Mouse (Mus musculus) neural tube, embryonic 11.5 days (tissue): ENCODE measurements around the gene Atp1b1. TPM values are rescaled to one million over a fixed set of nuclear protein-coding genes. Genes with fewer than 3 reads are reported as not detected.

Experiments used
- ATAC-seq: fragments of 200-750 bp; cut with Nextera tagmentation; 2 replicates; pipeline ENCODE4 v1.8.0; 2017; ENCODE audit warnings: moderate number of reproducible peaks, mild to moderate bottlenecking, moderate TSS enrichment, moderate library complexity; ENCODE audit not compliant: insufficient read depth, low FRiP score, low TSS enrichment
- DNase-seq: peaks from one replicate; pipeline ENCODE4 v3.0.0-alpha.2; 2015; ENCODE audit warnings: low spot score
- H3K27ac ChIP-seq: fragments of 300-500 bp; sonication (generic); 2 replicates; pipeline ENCODE4 v1.5.1; 2014; ENCODE audit warnings: low read depth, mild to moderate bottlenecking, low read length
- H3K27me3 ChIP-seq: fragments of 300-500 bp; sonication (generic); 2 replicates; pipeline ENCODE4 v1.6.1; 2014; ENCODE audit warnings: mild to moderate bottlenecking, low read length, mixed read lengths; ENCODE audit not compliant: control insufficient read depth, insufficient read depth
- H3K36me3 ChIP-seq: fragments of 300-500 bp; sonication (generic); 2 replicates; pipeline ENCODE4 v1.6.1; 2014; ENCODE audit warnings: mild to moderate bottlenecking, low read length, moderate library complexity, mixed read lengths; ENCODE audit not compliant: control insufficient read depth, insufficient read depth
- H3K4me1 ChIP-seq: fragments of 300-500 bp; sonication (generic); 2 replicates; pipeline ENCODE4 v1.6.1; 2014; ENCODE audit warnings: low read length, mixed read lengths; ENCODE audit not compliant: control insufficient read depth, insufficient read depth
- H3K4me2 ChIP-seq: fragments of 300-500 bp; sonication (generic); 2 replicates; pipeline ENCODE4 v1.6.1; 2014; ENCODE audit warnings: low read depth, mild to moderate bottlenecking, moderate library complexity
- H3K4me3 ChIP-seq: fragments of 300-500 bp; sonication (generic); 2 replicates; pipeline ENCODE4 v1.5.1; 2014; ENCODE audit warnings: low read depth, low read length
- H3K9ac ChIP-seq: fragments of 300-500 bp; sonication (generic); 2 replicates; pipeline ENCODE4 v1.6.1; 2014; ENCODE audit warnings: mild to moderate bottlenecking, low read length
- H3K9me3 ChIP-seq: fragments of 300-500 bp; sonication (generic); 2 replicates; pipeline ENCODE4 v1.6.1; 2016; ENCODE audit warnings: low read length; ENCODE audit not compliant: control insufficient read depth
- WGBS: fragments of 180-500 bp; shearing (Covaris S2); extraction: QIAGEN DNeasy Blood & Tissue Kit; methylation state at CpG from one replicate; pipeline ENCODE4 v1.1.7; 2014; 5-methylcytosine and 5-hydroxymethylcytosine counted together
- polyA plus RNA-seq: library from polyadenylated mRNA; unstranded; fragments of >200 nt; fragmentation: Nextera tagmentation; extraction: Ambion mirVana; gene quantifications from 2 replicates; pipeline ENCODE4 v1.2.1, GENCODE M21; 2014

Gene Atp1b1
- polyA plus RNA-seq, 1 experiment from 2014 or later: 24.2 TPM

DNA sequence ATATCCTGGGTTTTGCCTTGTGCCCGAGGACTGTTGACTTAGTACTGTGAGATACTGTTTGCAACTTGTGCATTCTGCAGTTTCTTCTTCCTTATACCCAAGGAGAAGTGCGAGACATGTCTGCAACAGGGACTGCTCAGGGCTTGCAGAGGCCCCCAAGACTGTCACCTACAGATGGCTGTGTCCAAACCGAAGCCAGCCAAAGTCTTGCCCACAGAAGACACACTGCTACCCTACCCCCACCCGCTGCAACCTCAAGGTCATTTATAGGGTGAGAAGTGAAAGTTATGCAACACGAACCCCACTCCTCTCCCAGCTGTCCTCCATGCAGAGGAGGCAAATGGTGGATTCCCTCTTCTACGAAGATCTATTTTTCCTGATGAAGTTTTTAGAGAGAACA is 5.6 kb downstream of the Atp1b1 start:
- ATAC-seq: no peak
- no peaks in the 10 kb centered on the region for H3K36me3 ChIP-seq
- H3K4me3 ChIP-seq: no peak overlapping the region
- H3K4me1 ChIP-seq: no peaks in the 10 kb centered on the region
- DNase-seq: no peak
- H3K9ac ChIP-seq: no peak overlapping the region
- no peak overlapping the region for H3K4me2 ChIP-seq
- H3K27me3 ChIP-seq: 0 out of 2 replicates have a peak, but pooled peaks cover 3% of the 10 kb centered on the region
- no peaks in the 10 kb centered on the region for H3K9me3 ChIP-seq
- WGBS: 89% methylated on average over 6 of the region's 6 CpGs
- H3K27ac ChIP-seq: no peak overlapping the region

DNA sequence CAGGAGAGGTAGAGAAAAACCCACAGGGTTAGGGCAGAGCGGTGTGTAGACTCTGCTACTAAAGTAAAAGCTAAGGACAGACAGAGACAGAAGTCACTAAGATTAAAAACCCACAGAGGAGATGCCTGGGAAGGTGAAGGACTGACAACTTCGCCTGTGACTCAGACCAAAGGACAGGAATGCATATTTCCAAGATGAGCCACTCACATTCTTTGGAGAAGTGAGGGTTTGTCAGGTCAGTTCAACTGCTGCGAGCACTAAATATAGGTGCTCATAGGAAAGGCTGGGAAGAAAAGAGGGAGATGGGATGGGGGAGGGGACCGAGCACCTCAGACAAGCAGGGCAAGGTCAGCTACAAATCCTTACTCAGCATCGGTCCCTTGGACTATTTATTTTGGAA is 6.8 kb downstream of the Atp1b1 start:
- no peak for ATAC-seq
- no peaks in the 10 kb centered on the region for H3K9me3 ChIP-seq
- H3K9ac ChIP-seq: no peak overlapping the region
- 92% methylated on average over 5 of the region's 5 CpGs for whole genome bisulfite sequencing
- no peak overlapping the region for H3K4me3 ChIP-seq
- H3K27me3 ChIP-seq: no peaks in the 10 kb centered on the region
- no peak overlapping the region for H3K27ac ChIP-seq
- no peaks in the 10 kb centered on the region for H3K36me3 ChIP-seq
- H3K4me2 ChIP-seq: no peak overlapping the region
- H3K4me1 ChIP-seq: no peaks in the 10 kb centered on the region
- DNase-seq: no peak

DNA sequence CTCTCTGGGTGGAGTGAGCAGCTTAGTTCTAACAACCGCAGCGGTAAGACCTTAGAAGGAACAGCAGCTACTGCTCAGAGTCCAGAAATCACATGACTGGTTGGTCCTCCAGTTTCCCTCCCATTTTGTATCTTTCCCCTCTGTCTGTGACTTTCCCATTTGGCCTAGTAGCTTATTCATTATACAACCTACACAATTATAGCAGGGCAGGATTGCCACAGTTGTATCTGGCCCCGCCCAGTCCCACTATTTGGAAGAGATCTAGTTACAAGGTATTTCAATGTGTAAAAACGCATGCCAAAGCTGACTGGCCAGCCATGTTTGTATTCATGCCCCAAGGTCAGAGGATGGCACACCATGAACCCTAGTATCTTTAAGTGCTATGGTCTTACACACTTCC is 7.5 kb downstream of the Atp1b1 start:
- no peak for ATAC-seq
- no peak overlapping the region for H3K9ac ChIP-seq
- H3K27me3 ChIP-seq: no peaks in the 10 kb centered on the region
- no peak overlapping the region for H3K4me2 ChIP-seq
- no peaks in the 10 kb centered on the region for H3K4me1 ChIP-seq
- H3K36me3 ChIP-seq: no peaks in the 10 kb centered on the region
- DNase-seq: no peak
- no peak overlapping the region for H3K4me3 ChIP-seq
- H3K27ac ChIP-seq: no peak overlapping the region
- no peaks in the 10 kb centered on the region for H3K9me3 ChIP-seq
- WGBS: 91% methylated on average over 4 of the region's 4 CpGs

DNA sequence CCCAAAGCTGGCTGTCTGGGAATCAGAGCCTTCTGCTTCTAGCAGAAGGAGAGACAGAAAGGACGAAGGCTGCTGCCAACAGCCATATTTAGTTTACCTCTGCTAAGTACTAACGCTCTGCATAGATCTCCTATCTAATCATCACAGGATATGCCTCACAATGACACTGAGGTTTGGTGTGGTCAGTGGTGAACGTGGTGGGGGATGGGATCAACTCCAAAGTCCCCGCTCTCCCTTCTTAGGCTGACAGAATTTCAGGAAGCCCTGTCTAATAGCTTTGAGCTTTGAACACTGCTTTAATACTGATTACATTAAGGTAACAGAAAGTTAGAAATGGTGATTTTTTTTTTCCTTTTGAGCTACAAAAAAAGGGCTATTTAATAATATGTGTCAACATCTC is 7.9 kb downstream of the Atp1b1 start:
- ATAC-seq (no peak), DNase-seq (no peak)
- no peaks in the 10 kb centered on the region for H3K4me1 ChIP-seq
- no peak overlapping the region for H3K4me3 ChIP-seq
- WGBS: 91% methylated on average over 4 of the region's 4 CpGs
- no peaks in the 10 kb centered on the region for H3K27me3 ChIP-seq
- no peaks in the 10 kb centered on the region for H3K9me3 ChIP-seq
- no peak overlapping the region for H3K4me2 ChIP-seq
- H3K27ac ChIP-seq: no peak overlapping the region
- no peak overlapping the region for H3K9ac ChIP-seq
- no peaks in the 10 kb centered on the region for H3K36me3 ChIP-seq

DNA sequence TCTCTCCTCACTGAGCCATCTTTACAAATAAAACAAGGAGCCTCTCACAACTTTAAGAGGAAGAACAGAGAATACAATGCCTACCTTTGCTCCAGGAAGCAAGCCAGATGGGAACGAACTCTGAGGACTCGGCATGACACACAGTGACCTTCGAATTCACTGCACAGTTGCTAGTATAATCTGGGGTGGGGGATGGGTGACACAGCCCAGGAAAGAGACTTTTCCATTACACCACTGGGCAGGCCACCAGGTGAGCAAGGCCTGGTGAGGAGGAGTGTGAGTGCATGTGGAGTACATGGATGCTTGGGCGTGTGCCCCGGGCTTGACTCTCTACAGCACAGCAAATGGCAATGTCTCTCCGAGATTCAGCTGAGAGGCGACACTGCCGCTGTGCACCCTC is 8.5 kb downstream of the Atp1b1 start:
- H3K4me3 ChIP-seq: no peak overlapping the region
- H3K9me3 ChIP-seq: no peaks in the 10 kb centered on the region
- H3K4me1 ChIP-seq: no peaks in the 10 kb centered on the region
- no peaks in the 10 kb centered on the region for H3K27me3 ChIP-seq
- no peak overlapping the region for H3K9ac ChIP-seq
- ATAC-seq: no peak
- H3K36me3 ChIP-seq: no peaks in the 10 kb centered on the region
- no peak overlapping the region for H3K27ac ChIP-seq
- DNase-seq: no peak
- no peak overlapping the region for H3K4me2 ChIP-seq
- WGBS: 92% methylated on average over 8 of the region's 8 CpGs

DNA sequence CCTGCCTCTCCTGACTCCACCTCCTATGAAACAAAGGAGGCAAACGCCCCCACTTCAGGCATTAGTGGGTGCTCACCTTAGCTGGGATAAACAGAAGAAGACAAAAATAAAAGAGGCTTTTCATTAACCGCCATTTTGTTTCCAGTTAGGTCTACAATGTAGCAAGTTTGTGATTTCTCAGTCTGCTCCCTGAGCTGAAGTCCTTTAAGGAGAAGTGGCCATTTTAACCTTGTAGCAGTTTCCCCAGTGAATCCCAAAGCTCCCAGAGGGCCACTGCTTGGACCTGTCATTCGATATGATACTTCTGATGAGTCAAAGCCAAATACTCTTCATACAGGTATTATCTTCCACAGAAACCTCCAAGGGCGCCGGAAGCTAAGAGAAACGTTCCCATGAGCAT is 10.6 kb downstream of the Atp1b1 start:
- H3K4me1 ChIP-seq: no peaks in the 10 kb centered on the region
- no peak overlapping the region for H3K4me2 ChIP-seq
- no peak for ATAC-seq
- no peak overlapping the region for H3K4me3 ChIP-seq
- H3K27me3 ChIP-seq: no peaks in the 10 kb centered on the region
- no peak overlapping the region for H3K27ac ChIP-seq
- no peak for DNase-seq
- H3K36me3 ChIP-seq: no peaks in the 10 kb centered on the region
- WGBS: 86% methylated on average over 6 of the region's 6 CpGs
- H3K9ac ChIP-seq: no peak overlapping the region
- no peaks in the 10 kb centered on the region for H3K9me3 ChIP-seq

DNA sequence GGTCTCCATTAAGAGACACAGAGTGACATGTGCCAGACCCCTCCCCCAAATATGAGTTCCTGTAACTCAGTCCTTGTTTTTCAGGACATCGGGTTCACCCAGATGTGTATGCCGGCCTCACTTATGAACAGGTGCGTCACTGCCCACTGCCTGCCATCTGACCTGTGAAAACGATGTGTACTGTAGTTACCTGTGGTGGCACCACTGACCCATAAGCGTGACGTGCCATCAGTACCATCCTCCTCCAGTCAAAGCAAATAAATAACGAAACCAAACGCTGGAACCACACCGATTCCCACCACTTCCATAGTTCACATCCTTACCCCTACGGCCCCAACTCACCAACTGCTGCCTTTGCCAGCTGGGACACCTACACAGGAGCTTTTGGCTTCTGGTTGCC is 11.6 kb downstream of the Atp1b1 start:
- no peak overlapping the region for H3K27ac ChIP-seq
- H3K4me2 ChIP-seq: no peak overlapping the region
- no peak for ATAC-seq
- H3K36me3 ChIP-seq: no peaks in the 10 kb centered on the region
- no peak overlapping the region for H3K4me3 ChIP-seq
- WGBS: 92% methylated on average over 10 of the region's 10 CpGs
- no peaks in the 10 kb centered on the region for H3K27me3 ChIP-seq
- H3K9ac ChIP-seq: no peak overlapping the region
- H3K4me1 ChIP-seq: no peaks in the 10 kb centered on the region
- no peaks in the 10 kb centered on the region for H3K9me3 ChIP-seq
- no peak for DNase-seq

DNA sequence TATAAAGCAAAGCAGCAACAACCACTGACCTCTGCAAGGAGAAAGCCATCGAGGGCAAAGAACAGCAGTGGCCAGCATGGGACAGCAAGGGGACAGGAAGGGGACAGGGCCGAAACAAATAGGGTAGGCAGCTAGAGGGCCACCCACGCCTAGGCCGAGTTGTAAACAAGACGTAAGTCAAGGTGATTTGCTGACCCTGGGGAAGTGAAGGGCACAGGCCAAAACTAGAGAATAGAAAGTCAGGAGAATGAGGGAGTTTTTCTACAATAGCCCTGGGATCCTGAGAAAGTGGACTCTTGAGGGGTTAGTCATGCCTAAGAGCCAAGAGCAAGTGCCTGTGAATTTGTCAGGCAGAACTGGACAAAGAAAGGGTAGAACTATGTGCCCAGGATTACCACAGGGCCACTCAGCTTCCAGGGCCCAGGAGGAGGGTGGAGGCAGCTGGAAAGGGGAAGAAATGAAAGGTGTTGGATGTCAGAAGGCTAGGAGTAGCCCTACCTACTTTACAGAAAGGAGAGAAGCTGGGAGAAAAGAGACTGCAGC is 12.5 kb downstream of the Atp1b1 start:
- WGBS: 90% methylated on average over 5 of the region's 5 CpGs

DNA sequence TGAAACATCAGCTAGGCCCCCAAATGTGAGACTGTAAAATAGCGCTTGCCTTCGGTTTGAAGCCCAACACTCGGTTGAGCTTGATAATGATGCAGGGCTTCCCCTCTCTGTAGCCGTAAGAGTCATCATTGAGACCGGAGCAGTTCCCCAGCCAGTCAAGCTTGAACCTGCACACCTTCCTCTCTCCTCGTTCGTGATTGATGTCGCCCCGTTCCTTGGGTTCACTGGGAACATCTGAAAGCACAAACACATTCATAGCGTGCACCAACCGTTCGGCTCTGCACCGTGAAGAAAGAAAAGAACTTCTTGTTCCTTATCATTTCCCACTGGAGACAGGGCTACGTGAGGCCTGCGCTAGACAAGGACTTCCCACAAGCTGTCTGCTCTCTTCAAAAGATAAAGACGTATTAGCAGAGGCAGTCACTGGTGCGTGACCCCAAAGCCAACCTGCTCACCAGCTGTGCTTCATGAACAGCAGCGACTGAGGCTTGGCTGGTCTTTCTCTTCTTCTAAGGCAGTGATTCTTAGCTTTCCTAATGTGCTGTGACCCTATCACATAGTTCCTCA is 16.7 kb downstream of the Atp1b1 start:
- DNase-seq: no peak
- H3K4me1 ChIP-seq: no peaks in the 10 kb centered on the region
- no peaks in the 10 kb centered on the region for H3K27me3 ChIP-seq
- WGBS: 70% methylated on average over 18 of the region's 18 CpGs
- H3K4me3 ChIP-seq: no peak overlapping the region
- ATAC-seq: no peak
- H3K36me3 ChIP-seq: no peaks in the 10 kb centered on the region
- H3K27ac ChIP-seq: no peak overlapping the region
- no peak overlapping the region for H3K4me2 ChIP-seq
- H3K9ac ChIP-seq: no peak overlapping the region
- no peaks in the 10 kb centered on the region for H3K9me3 ChIP-seq

More for the DNA sequence above, 12.5 kb downstream of the Atp1b1 start:
- ATAC-seq: no peak
- no peak overlapping the region for H3K4me2 ChIP-seq
- no peak overlapping the region for H3K4me3 ChIP-seq
- no peaks in the 10 kb centered on the region for H3K27me3 ChIP-seq
- no peak overlapping the region for H3K9ac ChIP-seq
- DNase-seq: no peak
- no peak overlapping the region for H3K27ac ChIP-seq
- no peaks in the 10 kb centered on the region for H3K9me3 ChIP-seq
- H3K4me1 ChIP-seq: no peaks in the 10 kb centered on the region
- H3K36me3 ChIP-seq: no peaks in the 10 kb centered on the region
